Mouse (Mus musculus) hindbrain, embryonic 12.5 days (tissue): Measurements from ENCODE around the gene Pde2a. TPM values are rescaled to one million over a fixed set of nuclear protein-coding genes. Genes with fewer than 3 reads are reported as not detected.

Experiments
- ATAC-seq: fragments of 200-750 bp; cut with Nextera tagmentation; 2 replicates; pipeline ENCODE4 v1.8.0; 2017; ENCODE audit warnings: moderate TSS enrichment; ENCODE audit not compliant: low FRiP score
- H3K27ac ChIP-seq: fragments of 300-500 bp; sonication (generic); 2 replicates; pipeline ENCODE4 v1.5.1; 2016; ENCODE audit warnings: mild to moderate bottlenecking
- H3K27me3 ChIP-seq: fragments of 300-500 bp; sonication (generic); 2 replicates; pipeline ENCODE4 v1.6.1; 2016; ENCODE audit warnings: mild to moderate bottlenecking
- H3K36me3 ChIP-seq: fragments of 300-500 bp; sonication (generic); 2 replicates; pipeline ENCODE4 v1.6.1; 2016; ENCODE audit warnings: mild to moderate bottlenecking
- H3K4me1 ChIP-seq: fragments of 300-500 bp; sonication (generic); 2 replicates; pipeline ENCODE4 v1.6.1; 2016
- H3K4me2 ChIP-seq: fragments of 300-500 bp; sonication (generic); replicated peaks from 2 replicates; pipeline ENCODE4 v1.6.1; 2016; ENCODE audit warnings: mild to moderate bottlenecking
- H3K4me3 ChIP-seq: fragments of 300-500 bp; sonication (generic); 2 replicates; pipeline ENCODE4 v1.5.1; 2016; ENCODE audit warnings: mild to moderate bottlenecking
- H3K9ac ChIP-seq: fragments of 300-500 bp; sonication (generic); 2 replicates; pipeline ENCODE4 v1.6.1; 2016; ENCODE audit warnings: mild to moderate bottlenecking, moderate library complexity
- H3K9me3 ChIP-seq: fragments of 300-500 bp; sonication (generic); replicated peaks from 2 replicates; pipeline ENCODE4 v1.6.1; 2016; ENCODE audit warnings: mild to moderate bottlenecking
- WGBS: fragments of 180-500 bp; shearing (Covaris S2); methylation state at CpG from one replicate; pipeline ENCODE4 v1.1.7; 2016; 5-methylcytosine and 5-hydroxymethylcytosine counted together
- polyA plus RNA-seq: library from polyadenylated mRNA; unstranded; fragments of >200 nt; fragmentation: Nextera tagmentation; extraction: Ambion mirVana; gene quantifications from 2 replicates; pipeline ENCODE4 v1.2.1, GENCODE M21; 2016

Pde2a gene
- polyA plus RNA-seq, 1 experiment from 2014 or later, result 26.9 TPM

GRCm38 (mm10) chr7:101509212-101509611 lies 87.7 kb downstream of the Pde2a start:
- H3K27me3 ChIP-seq, result peaks cover 21% of the 10 kb centered on the region
- no peak overlapping the region for H3K4me3 ChIP-seq
- peaks cover 9% of the 10 kb centered on the region; the same call in 1 of the 2 replicates for H3K4me1 ChIP-seq
- no peak for ATAC-seq
- H3K27ac ChIP-seq, result no peak overlapping the region
- H3K36me3 ChIP-seq, result no peaks in the 10 kb centered on the region
- no peak overlapping the region for H3K4me2 ChIP-seq
- H3K9me3 ChIP-seq, result no peaks in the 10 kb centered on the region
- H3K9ac ChIP-seq, result no peak overlapping the region
- 40% methylated on average over 2 of the region's 2 CpGs for WGBS

DNA sequence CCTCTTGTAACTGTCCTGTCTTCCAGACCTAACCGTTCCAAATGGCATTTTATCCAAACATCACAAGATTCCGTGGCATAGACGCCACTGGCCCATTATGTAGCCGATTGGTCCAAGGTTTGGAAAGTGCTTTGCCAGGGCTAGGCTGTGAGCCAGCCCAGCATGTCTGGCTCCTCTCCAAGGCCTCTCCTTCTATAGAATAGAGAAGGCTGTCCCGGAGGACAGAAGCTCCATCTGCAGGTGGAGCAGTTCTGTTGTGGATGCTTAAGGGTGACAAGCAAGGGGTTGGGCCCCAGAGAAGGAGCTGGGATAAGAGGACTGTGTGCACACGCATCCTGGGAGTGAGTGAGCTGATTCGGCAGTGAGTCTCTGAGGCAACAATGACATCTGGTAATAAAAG lies 92.2 kb downstream of the Pde2a start:
- no peaks in the 10 kb centered on the region for H3K36me3 ChIP-seq
- no peak for ATAC-seq
- no peak overlapping the region for H3K9ac ChIP-seq
- no peak overlapping the region for H3K4me2 ChIP-seq
- H3K4me1 ChIP-seq, result 0 out of 2 replicates have a peak, but pooled peaks cover 5% of the 10 kb centered on the region
- 80% methylated on average over 7 of the region's 7 CpGs for WGBS
- no peaks in the 10 kb centered on the region for H3K9me3 ChIP-seq
- H3K4me3 ChIP-seq, result no peak overlapping the region
- H3K27me3 ChIP-seq, result peaks cover 4% of the 10 kb centered on the region; the same call in 1 of the 2 replicates
- no peak overlapping the region for H3K27ac ChIP-seq

DNA sequence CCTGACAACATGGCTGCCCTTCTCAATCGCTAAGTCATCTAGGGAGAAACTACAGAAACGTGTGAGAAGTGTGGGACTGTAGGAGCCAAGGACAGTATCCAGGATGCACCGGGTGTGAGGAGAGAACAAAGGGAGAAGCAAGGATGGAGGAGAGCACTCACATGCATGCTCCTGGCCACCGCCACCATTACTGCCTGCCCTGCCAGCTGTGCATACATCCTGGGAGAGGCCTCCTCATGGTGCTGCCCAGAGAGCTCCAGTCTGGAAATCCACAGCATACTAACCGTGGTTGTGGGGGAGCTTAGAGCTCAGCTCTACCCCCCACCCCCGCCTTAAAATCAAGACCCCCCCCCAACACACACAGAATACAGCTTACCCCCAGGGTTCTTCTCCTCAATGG lies 93.3 kb downstream of the Pde2a start:
- H3K4me1 ChIP-seq, result no peaks in the 10 kb centered on the region
- no peak overlapping the region for H3K9ac ChIP-seq
- WGBS, result 80% methylated on average over 6 of the region's 6 CpGs
- ATAC-seq, result no peak
- peaks cover 6% of the 10 kb centered on the region; the same call in 1 of the 2 replicates for H3K27me3 ChIP-seq
- no peak overlapping the region for H3K27ac ChIP-seq
- no peaks in the 10 kb centered on the region for H3K36me3 ChIP-seq
- no peak overlapping the region for H3K4me3 ChIP-seq
- H3K4me2 ChIP-seq, result no peak overlapping the region
- no peaks in the 10 kb centered on the region for H3K9me3 ChIP-seq

DNA sequence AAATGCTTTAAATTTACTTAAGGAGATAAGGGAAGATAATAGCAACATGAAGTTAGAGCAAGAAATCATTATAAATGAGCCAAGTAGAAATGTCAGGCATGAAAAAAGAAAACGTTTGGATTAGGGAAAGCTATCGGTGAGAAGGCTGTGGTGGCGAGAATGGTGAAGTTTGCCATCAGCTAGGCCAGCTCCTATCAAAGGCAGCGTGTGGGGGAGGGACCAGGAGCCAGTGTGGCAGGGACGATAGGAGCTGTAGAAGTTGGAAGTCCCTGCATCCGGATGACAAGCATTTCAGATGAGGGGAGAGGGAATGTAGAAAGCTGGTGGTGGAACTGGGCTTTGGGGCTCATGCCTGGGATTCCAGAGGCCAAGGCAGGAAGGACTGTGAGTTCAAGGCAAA lies 93.8 kb downstream of the Pde2a start:
- 57% methylated on average over 6 of the region's 6 CpGs for WGBS

DNA sequence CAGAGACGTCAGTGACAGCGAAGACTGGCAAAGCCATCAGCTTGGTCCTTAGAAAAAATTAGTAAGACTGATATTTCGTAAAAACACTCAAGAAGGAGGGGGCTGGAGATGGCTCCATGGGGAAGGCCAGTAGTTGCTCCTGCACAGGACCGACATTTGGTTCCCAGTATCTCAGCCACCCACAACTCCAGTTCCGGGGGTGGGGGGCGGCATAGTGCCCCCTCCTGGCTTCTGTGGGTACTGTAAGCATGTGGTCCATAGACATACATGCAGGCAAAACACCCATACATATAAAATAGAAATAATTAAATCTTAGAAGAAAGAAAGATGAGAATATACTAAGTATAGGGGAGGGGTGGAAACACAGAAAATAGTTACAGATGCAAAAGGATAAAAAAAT lies 95.0 kb downstream of the Pde2a start:
- no peaks in the 10 kb centered on the region for H3K9me3 ChIP-seq
- no peak overlapping the region for H3K27ac ChIP-seq
- no peak overlapping the region for H3K4me3 ChIP-seq
- H3K4me1 ChIP-seq, result no peaks in the 10 kb centered on the region
- WGBS, result 69% methylated on average over 6 of the region's 6 CpGs
- no peak overlapping the region for H3K4me2 ChIP-seq
- H3K27me3 ChIP-seq, result peaks cover 7% of the 10 kb centered on the region; the same call in 1 of the 2 replicates
- no peak overlapping the region for H3K9ac ChIP-seq
- ATAC-seq, result no peak
- H3K36me3 ChIP-seq, result no peaks in the 10 kb centered on the region

More for the DNA sequence above, 93.8 kb downstream of the Pde2a start:
- no peaks in the 10 kb centered on the region for H3K36me3 ChIP-seq
- no peak overlapping the region for H3K4me2 ChIP-seq
- H3K27me3 ChIP-seq, result peaks cover 7% of the 10 kb centered on the region; the same call in 1 of the 2 replicates
- no peak overlapping the region for H3K27ac ChIP-seq
- no peak overlapping the region for H3K9ac ChIP-seq
- H3K4me3 ChIP-seq, result no peak overlapping the region
- no peaks in the 10 kb centered on the region for H3K4me1 ChIP-seq
- ATAC-seq, result no peak
- no peaks in the 10 kb centered on the region for H3K9me3 ChIP-seq

DNA sequence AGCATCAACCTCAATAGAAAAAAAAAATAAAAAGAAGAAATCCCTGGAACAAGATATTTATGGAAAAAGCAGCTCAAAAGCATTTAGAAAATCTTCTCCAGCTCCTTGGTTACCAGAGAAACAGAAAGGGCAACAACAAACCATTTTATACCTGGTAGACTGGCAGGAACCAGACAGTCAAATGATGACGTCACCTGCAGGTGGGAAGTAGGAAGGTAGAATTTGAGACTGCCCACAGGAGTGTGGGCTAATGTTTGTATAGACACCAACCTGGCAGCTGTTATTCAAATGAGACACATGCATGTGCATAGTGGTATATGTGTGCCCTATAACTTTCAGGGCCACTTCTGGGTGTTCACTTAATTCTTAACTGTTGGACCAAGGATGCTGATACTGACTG lies 100.2 kb downstream of the Pde2a start:
- no peaks in the 10 kb centered on the region for H3K4me1 ChIP-seq
- no peak overlapping the region for H3K4me2 ChIP-seq
- no peaks in the 10 kb centered on the region for H3K36me3 ChIP-seq
- H3K9ac ChIP-seq, result no peak overlapping the region
- no peak overlapping the region for H3K27ac ChIP-seq
- ATAC-seq, result no peak
- 0 out of 2 replicates have a peak, but pooled peaks cover 3% of the 10 kb centered on the region for H3K27me3 ChIP-seq
- H3K4me3 ChIP-seq, result no peak overlapping the region
- no peaks in the 10 kb centered on the region for H3K9me3 ChIP-seq
- WGBS, result 72% methylated on average over 1 of the region's 1 CpGs

- Histone ChIP-seq H3K27me3 (peaks cover 7% of the 10 kb centered on the region), H3K4me2 (no peak overlapping the region), H3K4me1 (no peaks in the 10 kb centered on the region), H3K9ac (no peak overlapping the region), H3K27ac (no peak overlapping the region), H3K9me3 (no peaks in the 10 kb centered on the region), H3K4me3 (no peak overlapping the region), H3K36me3 (no peaks in the 10 kb centered on the region)
- peak; percentile 71 for ATAC-seq
- WGBS, result 40% methylated on average over 2 of the region's 2 CpGs
Measured at GRCm38 (mm10) chr7:101523205-101523604, 101.7 kb downstream of the Pde2a start.

- Histone ChIP-seq H3K4me2 (no peak overlapping the region), H3K9ac (no peak overlapping the region), H3K4me1 (no peaks in the 10 kb centered on the region), H3K4me3 (no peak overlapping the region), H3K9me3 (no peaks in the 10 kb centered on the region), H3K27ac (no peak overlapping the region), H3K36me3 (no peaks in the 10 kb centered on the region), H3K27me3 (peaks cover 3% of the 10 kb centered on the region)
- no peak for ATAC-seq
- 77% methylated on average over 7 of the region's 7 CpGs for WGBS
Measured at GRCm38 (mm10) chr7:101526484-101526883, 105.0 kb downstream of the Pde2a start.

GRCm38 (mm10) chr7:101534428-101534827 lies 112.9 kb downstream of the Pde2a start:
- ATAC-seq, result no peak

DNA sequence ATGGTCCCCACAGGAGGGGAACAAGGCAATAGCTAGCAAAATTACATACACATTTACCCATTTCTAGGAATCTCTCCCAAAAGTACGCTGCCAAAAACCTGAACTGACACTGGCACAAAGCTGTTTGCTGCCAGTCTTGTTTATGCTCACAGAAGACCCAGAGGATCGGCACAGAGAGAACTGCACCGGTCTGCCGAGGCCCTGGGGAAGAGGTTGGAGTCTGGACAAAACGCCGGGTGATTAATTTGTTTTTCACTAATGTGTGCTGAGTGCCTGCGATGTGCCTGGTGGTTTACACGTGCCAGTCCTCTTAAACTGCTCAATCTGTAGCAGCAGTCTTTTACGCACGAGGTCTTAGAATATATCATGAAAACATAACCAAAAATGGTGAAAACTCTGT lies 113.6 kb downstream of the Pde2a start:
- no peak for ATAC-seq
- Histone ChIP-seq H3K27me3 (no peaks in the 10 kb centered on the region), H3K4me2 (no peak overlapping the region), H3K36me3 (no peaks in the 10 kb centered on the region), H3K27ac (no peak overlapping the region), H3K4me1 (peaks cover 5% of the 10 kb centered on the region; the same call in 1 of the 2 replicates), H3K4me3 (no peak overlapping the region), H3K9ac (no peak overlapping the region), H3K9me3 (no peaks in the 10 kb centered on the region)
- 54% methylated on average over 10 of the region's 10 CpGs for WGBS

More at GRCm38 (mm10) chr7:101534428-101534827, 112.9 kb downstream of the Pde2a start:
- no peak overlapping the region for H3K27ac ChIP-seq
- no peak overlapping the region for H3K4me2 ChIP-seq
- H3K4me3 ChIP-seq, result no peak overlapping the region
- no peak overlapping the region for H3K9ac ChIP-seq
- WGBS, result 26% methylated on average over 5 of the region's 5 CpGs
- H3K9me3 ChIP-seq, result no peaks in the 10 kb centered on the region
- H3K36me3 ChIP-seq, result no peaks in the 10 kb centered on the region
- no peaks in the 10 kb centered on the region for H3K27me3 ChIP-seq
- H3K4me1 ChIP-seq, result peaks cover 5% of the 10 kb centered on the region; the same call in 1 of the 2 replicates

GRCm38 (mm10) chr7:101535517-101535916 lies 114.0 kb downstream of the Pde2a start:
- H3K4me2 ChIP-seq, result no peak overlapping the region
- no peak for ATAC-seq
- H3K36me3 ChIP-seq, result no peaks in the 10 kb centered on the region
- no peak overlapping the region for H3K4me3 ChIP-seq
- no peak overlapping the region for H3K27ac ChIP-seq
- peaks cover 5% of the 10 kb centered on the region; the same call in 1 of the 2 replicates for H3K4me1 ChIP-seq
- H3K9me3 ChIP-seq, result no peaks in the 10 kb centered on the region
- H3K27me3 ChIP-seq, result no peaks in the 10 kb centered on the region
- WGBS, result 71% methylated on average over 5 of the region's 5 CpGs
- H3K9ac ChIP-seq, result no peak overlapping the region

DNA sequence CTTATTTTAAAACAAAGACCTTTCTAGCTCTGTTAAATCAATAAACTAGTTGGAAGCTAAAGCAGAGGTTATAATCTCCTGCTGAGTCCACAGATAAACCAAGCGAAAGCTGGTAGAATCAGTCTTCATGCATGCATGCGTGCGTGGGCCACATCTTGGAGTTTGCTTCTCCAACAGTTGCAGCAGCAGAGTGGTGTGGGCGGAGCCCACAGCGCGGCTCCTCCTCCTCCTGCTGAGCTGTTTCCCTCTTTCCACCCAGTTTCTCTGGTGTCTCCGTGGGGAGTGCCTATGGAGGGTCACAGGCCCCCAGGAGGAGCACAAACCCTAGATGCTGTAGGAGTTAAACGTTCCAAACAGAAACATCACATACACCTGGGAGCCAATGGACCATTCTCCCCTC lies 116.0 kb downstream of the Pde2a start:
- H3K4me2 ChIP-seq, result no peak overlapping the region
- no peaks in the 10 kb centered on the region for H3K9me3 ChIP-seq
- WGBS, result 44% methylated on average over 8 of the region's 8 CpGs
- no peak overlapping the region for H3K27ac ChIP-seq
- H3K4me3 ChIP-seq, result no peak overlapping the region
- peaks cover 5% of the 10 kb centered on the region; the same call in 1 of the 2 replicates for H3K4me1 ChIP-seq
- no peak for ATAC-seq
- no peaks in the 10 kb centered on the region for H3K27me3 ChIP-seq
- H3K9ac ChIP-seq, result no peak overlapping the region
- H3K36me3 ChIP-seq, result no peaks in the 10 kb centered on the region

GRCm38 (mm10) chr7:101538141-101538933 lies 116.8 kb downstream of the Pde2a start:
- Histone ChIP-seq H3K9ac (no peak overlapping the region), H3K4me3 (no peak overlapping the region), H3K36me3 (no peaks in the 10 kb centered on the region), H3K4me1 (peaks cover 5% of the 10 kb centered on the region; the same call in 1 of the 2 replicates), H3K27ac (no peak overlapping the region), H3K4me2 (no peak overlapping the region), H3K27me3 (no peaks in the 10 kb centered on the region), H3K9me3 (no peaks in the 10 kb centered on the region)
- no peak for ATAC-seq
- WGBS, result 60% methylated on average over 14 of the region's 14 CpGs
